Mouse (Mus musculus) bone marrow, adult 2 months (tissue): ENCODE measurements around the gene Uck1.

Experiments
- CTCF ChIP-seq: fragments of 200-500 bp; IDR thresholded peaks from 2 replicates; pipeline ENCODE4 v1.5.1; 2011; ENCODE audit warnings: low read length, control low read depth; ENCODE audit not compliant: control insufficient read depth, insufficient read depth
- POLR2A ChIP-seq: fragments of 200-500 bp; IDR thresholded peaks from 2 replicates; pipeline ENCODE4 v1.6.1; 2011; ENCODE audit warnings: low read depth, mild to moderate bottlenecking, control low read depth, low read length, borderline replicate concordance; ENCODE audit not compliant: control insufficient read depth

DNA sequence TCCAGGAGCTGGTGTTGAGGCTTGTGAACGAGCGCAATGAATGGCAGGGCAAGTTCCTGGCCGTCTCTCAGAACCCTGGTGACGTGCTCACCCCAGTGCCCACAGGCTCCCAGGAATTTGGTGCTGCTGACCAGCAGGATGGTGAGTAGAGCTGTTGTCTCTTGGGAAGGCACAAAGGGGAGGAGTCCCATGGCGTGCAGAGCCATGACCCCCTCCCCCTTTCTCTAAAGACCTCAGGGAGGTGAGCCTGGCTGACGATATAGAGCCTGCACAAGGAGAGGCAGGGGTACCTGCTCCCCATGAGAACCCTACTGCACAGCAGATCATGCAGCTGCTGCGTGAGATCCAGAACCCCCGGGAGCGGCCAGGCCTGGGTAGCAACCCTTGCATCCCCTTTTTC, 46.2 kb upstream of the Uck1 start:
- TF ChIP-seq CTCF (no peak), POLR2A (no peak)
